Mouse (Mus musculus): ENCODE results near the gene Slc1a1.

DNA sequence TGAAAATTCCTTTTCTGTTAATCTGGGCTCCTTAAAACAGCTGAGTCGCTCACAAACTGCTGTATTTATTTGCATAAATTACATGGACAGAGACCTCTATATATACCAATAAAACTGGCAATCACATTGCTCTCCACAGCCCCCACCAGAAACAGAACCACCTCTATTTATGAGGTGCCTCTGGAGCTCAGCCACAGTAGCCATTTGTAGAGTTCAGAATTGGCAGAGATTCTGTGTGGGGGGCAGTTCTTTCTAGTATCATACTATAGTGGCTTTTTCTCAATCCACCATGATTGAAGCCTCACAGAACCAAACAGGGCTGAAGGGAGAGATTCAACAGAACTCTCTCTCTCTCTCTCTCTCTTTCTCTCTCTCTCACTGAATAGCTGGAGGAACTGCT is 61.8 kb downstream of the Slc1a1 start:
- no peak for TF ChIP-seq CTCF (IDR thresholded peaks at IDR 0.05; ENCODE audit: borderline replicate concordance, insufficient read depth, low read length)
- TF ChIP-seq POLR2A (IDR thresholded peaks at IDR 0.05; ENCODE audit: low read depth, low read length): no peak
